Mouse (Mus musculus) adipocyte (in vitro differentiated cells): ENCODE data around the gene Samhd1.

ENCODE experiments used
- DNase-seq: peaks from one replicate; pipeline ENCODE4 v3.0.0-alpha.2; 2016; ENCODE audit warnings: low spot score

The Samhd1 gene

DNA sequence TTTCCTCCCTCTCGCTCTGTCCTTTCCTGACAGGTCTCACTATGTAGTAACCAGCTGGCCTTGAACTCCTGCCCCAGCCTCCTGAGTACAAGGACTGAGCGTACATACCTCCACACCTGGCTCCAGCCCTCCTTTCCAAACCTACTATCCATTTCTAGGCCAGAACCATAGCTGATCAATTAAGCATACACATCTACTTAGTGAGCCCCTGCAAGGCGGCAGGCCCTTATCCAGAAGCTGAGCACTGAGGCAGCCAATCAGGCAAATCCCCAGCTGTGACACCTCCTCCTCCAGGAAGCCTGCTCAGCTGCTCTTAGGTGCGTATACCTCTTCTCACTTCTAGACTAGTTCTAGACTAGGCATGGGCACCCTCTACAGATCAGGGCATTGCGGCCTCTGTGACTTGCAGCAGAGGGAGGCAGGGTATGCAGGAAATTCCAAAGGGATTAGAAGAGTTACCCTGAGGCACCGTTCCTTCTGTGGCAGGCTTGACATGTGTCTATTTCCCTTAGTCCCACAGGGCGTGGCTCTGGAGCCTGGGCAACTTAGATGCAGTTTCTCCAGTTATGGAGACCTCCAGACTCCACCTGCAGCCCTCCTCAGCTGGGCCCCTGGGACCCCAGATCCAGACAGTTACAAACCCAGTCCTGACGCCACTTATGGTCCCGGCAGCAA lies 62.6 kb downstream of the Samhd1 start:
- DNase-seq = no peak

DNA sequence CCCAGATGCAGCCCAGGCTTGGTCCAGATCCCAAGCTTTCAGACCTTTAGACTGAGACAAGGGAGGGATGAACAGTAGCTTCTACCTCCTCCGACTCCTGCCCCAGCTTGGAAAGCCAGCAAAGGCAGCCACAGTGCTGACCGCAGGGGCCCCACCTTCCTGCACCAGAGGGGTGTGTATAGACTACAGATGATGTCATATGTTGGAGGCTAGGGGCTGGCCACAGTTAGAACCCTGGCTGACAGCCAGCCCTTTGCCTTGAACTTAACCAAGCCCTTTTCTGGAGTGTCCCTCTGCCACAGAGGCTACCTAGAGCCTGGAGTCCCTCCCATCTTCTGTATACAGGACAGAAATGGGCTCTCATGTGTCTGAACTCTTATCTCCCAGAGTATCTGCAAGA lies 63.5 kb downstream of the Samhd1 start:
- peak; percentile 73 for DNase-seq

DNA sequence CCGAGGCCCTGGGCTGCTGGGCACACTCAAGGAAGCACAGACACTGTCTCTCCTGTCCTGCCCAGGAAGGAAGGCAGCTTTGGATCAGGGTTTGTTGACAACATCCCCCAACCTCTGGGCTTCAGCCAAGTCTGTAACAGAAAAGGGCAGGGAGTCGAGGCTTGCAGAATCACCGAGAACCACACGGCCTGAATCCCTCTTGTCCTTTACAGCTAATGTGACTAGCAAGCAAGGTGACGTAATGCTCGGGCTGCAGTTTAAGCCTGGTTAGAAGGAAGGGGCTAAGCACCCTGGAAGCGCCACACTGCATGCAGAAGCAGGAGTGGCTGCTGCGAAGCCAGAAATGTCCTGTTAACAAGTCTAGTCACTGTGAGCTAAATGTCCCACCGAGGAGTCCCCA lies 64.7 kb downstream of the Samhd1 start:
- peak; percentile 89 for DNase-seq

DNA sequence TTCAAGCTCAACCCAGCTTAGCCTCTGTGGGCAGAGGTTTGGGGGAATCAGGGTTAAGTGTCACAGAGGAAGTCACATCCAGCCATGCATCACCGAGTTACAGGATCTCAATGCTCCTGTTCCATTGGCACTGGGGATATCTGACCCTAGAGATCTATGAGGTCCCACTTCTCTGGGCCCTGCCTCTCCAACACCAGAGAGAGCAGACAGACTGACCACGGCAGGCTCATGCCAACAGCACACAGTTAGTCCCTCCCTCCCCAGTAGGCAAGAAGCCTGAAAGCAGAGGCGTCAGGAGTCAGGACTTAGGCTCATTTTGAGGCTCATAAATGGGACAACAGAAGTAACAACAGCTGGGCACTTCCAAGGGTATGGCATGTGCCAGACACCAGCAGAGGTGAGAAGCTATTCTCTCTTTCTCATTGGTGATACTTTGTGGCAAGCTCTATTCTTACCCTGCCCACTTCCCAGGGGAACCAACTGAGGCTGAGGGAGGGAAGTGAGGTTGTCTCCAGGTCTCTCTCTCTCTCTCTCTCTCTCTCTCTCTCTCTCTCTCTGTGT lies 65.2 kb downstream of the Samhd1 start:
- DNase-seq = peak; percentile 86

DNA sequence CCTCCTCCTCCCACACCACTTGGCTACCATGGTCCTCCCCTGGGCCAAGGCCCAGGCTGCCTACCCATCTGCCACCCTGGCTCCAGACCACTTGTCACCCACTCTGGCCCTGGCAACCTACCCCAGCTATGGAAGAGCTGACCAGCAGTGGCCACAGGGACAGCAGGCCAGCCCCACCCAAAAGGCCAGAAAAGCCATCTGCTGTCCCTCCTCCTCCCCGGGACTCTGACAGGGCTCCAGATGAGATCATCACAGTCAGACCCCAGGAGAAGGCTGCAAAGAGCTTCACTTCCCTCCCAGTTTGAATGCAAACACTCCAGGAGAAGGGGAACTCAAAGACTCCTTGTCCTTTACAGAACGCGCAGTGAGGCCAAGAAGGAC lies 65.7 kb downstream of the Samhd1 start:
- DNase-seq = no peak

DNA sequence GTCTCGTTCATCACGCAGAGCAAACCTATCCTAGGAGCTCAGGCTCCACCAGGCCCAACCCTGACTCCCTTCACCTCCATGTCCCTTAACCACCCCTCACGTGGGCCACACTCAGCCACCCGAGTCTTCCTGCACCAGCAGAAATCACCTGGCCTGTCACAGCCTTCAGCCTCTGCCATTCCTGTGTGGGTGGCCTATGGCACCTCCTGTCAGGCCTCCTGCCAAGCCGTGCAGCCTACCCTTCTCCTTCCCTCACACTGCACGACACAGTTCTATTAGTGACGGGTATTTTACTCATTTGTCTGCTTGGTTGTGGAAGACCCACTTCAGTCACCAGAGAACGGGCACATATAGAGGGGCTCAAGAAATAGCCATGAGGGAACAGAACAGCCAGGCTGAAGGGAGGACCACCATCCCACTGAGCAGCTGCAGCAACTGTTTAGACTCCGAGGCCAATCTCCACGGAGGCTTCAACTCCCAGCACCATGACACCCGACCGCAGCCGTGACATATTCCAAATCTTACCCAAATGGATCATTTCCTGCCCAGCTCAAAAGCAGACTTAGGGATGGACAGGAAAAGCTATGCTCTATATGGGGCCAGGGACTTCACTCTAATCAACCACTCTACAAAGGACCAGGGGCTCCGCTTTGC lies 66.2 kb downstream of the Samhd1 start:
- no peak for DNase-seq

DNA sequence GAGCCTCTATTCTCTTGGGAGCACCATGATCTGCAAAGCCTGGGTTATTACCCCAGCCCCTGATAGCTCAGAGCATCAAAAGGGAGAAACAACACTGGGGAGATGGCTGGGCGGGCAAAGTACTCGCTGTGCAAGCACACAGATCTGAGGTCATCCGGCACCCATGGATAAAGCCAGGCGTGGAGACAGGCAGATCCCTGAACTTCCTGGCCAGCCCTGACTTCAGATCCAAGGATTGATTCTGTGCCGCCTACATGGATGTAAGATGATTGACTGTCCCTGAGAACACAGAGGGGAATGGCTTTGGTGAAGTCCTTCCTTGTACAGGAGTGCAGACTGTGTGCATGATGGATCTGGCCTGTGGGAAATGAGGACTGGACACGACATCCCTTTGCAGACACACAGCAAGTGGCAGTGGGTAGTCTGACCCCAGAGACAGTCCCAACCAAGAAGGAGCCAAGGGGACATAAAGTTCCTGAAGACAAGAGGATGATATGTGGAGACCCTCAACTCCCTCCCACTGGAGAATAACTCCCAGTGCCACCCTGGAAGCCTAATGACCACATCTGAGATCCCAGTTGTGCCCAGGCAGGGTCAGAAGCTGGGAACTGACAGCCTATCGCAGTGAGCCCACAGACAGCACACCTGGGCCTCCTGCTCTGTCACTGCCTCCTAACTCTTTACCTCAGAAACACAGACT lies 68.2 kb downstream of the Samhd1 start:
- DNase-seq = no peak

DNA sequence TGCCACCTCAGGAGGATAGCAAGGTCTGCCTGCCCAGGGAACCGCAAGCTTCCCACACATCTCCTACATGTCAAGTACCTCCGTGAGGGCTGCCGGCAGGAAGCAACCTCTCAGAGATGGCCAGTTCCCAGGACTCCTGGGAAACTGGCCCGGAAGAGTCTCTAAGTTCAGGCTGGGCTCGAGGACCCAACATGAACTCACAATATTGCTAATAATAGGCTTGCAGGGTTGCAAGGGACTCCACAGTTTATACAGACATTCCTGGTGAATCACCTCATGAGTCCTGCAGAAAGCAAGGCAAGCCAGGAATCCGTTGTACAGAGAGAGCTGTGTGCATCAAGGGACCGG lies 69.2 kb downstream of the Samhd1 start:
- peak; percentile 52 for DNase-seq

DNA sequence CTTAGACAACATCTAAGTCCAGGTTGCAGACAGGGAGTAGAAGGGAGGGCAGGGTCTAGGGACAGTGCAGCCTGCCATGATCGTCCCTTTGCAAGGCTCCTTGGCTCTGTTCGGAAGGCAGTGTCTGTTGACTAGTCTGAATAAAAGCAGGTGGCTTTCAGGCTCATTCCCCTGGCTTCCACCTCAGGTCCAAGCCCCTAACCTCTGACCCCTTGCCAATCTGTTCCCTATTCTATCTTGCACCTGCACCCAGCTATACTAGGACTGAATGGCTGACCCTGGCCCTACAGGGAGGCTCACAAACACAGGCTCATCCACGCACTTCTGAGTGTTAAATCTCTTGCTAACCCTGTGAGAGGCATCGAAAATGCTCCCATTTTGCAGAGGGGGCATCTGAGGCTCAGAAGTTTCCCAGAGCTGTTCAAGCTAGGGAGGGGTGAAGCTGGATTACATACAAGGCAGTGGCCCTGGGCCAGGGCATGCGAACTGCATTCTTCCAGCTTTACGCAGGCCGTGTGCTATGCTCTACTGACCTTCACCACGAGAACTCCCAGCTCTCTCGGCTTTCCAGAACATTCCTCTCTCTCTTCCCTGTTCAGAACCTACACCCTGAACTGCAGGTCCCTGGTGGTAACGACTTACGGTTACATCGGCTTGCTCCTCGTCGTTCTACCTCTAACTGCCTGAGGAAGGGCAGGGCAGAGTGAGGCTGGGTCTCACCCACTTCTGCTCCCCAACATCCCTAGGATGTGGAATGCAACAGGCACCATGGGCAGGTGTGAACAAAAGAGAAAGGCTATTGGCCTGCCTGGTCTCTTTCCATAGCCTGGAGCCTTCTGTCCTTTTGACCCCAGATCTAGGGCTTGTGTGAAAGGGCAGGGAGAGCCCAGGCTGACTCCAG lies 69.8 kb downstream of the Samhd1 start:
- no peak for DNase-seq

DNA sequence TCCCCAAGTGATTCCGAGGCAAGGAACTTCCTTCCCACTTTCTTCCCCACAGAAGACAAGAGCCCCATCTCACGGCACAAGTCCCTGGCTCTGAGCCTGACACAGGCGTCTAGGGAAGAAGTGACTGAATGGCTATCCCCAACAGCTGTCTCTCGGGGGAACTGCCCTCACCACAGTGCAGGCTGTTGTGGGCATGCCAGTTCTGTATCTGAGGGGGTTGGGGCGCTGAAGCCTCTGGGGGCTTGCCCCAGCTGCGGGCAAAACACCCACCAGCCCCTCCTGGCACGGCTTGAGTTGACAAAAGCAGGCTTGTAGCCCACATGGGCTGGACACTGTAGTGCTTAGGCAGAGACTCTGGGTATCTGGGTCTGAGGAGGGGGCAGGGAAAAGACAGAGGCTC lies 70.9 kb downstream of the Samhd1 start:
- no peak for DNase-seq

DNA sequence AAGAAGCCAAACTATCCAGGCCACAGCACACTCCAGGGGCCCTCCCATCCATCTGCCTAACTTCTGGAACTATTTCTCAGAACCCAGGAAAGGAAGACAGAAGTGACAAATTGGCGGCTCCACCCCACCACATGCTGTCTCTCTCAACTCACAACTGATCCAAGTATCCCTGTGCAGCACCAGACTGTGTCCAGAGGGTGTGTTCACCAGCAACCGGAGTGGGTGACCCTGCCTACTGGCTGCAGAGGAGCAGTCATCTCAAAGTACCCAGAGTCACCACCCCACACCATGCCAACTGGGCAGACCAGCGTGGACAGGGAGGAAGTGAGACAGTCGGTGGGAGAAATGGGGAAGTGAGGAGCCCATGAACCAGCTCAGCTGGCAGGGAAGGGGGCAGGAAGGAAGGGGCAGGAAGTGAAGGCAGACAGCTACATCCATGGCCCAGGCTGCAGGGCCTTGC lies 71.8 kb downstream of the Samhd1 start:
- no peak for DNase-seq

DNA sequence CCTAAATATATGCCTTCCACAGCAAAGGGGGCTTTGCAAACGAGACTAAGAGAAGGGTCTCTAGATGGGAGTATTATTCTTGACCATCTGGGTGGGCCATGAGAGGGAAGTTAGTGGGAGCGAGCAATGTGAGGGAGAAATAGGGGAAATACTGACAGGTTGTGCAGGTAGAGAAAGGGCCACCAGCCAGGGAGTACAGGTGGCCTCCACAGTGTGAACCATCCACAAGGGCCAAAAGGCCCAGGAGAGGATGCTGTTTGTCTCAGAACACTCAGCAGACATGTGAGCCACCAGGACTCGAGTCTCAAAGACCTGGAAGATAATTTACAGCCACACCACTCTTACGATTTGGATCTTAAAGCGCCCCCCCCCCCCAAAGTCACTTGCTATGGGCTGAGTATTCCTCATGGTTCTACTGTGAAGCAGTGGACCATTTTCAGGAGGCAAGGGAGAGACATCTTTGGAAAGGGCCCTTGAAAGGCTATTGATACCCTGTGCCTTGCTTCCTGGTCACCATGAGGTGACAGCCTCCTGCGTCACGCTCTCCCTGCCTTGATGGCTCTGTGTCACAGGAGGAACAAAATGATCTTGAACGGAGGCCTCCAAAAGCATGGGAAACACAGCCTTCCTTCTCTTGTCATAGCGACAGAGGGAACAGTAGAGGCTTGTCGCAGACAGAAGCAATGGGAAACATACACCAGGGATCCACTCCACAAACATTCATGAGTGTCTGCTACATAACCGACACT lies 74.3 kb downstream of the Samhd1 start:
- no peak for DNase-seq

DNA sequence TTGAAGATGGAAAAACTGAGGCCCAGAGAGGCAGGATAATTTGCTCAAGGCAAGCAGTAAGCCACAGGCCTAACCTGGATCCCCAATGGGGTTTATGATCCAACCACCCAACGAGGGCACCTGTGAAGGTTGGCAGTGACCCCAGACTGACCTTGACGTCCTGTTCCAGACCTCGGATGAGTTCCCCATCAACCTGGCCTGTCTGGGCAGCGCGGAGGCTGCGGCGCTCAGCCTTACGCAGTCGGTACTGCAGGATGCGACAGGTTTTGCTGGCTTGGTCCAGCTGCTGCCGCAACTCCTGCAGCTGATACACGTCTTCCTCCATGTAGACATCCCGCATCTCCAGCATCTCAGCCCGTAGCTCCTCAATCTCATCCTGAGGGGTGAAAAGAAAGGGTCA lies 75.0 kb downstream of the Samhd1 start:
- DNase-seq = no peak

DNA sequence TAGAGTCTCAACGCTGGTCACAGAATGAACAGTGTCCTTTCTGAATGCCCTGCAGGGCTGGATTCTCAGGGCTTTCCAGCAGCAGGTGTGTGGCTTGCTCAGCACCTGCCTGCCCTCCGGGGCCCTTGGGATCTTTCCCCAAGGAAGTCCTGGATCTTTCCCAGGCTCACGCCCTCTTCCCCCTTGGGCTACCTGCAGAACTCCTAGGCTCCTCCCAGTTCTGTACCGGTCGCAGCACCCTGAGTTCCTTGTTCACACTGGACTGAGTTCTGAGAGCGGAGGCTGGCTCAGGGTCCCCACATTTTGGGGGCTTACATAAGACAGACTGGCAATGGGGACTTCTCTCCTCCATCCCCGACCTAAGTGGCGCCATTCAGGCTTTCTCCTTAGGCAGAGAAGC lies 75.9 kb downstream of the Samhd1 start:
- no peak for DNase-seq

DNA sequence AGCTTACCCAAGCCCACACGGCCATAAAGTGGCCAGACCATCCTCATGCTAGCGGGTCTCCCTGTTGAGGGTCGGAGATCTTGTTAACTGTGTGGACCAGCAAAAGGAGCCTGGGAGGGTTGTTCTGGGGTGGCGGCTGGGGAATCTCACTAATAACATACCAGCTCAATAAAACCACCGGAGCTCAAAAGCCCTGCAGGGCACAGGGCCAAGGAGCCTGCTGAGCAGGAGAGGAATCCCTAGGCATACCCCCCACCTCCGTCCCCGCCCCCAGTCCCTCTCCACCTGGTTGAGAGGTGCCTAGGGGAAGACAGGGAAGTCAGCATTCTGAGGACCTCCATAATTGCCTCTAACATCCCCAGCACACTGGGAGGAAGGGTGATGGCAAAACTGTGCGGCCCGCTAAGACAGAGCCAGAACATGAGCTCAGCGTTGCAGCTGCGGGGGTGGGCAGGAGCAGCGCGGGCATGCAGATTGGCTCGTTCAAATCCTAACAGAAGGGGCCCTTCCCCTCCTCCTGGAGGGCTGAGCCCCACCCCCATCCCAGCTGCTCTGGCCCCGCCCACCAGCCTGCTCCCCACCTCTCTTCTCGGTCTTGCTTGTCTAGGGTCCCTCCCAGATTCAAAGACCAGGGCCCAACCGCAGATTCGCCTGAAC lies 76.6 kb downstream of the Samhd1 start:
- no peak for DNase-seq

DNA sequence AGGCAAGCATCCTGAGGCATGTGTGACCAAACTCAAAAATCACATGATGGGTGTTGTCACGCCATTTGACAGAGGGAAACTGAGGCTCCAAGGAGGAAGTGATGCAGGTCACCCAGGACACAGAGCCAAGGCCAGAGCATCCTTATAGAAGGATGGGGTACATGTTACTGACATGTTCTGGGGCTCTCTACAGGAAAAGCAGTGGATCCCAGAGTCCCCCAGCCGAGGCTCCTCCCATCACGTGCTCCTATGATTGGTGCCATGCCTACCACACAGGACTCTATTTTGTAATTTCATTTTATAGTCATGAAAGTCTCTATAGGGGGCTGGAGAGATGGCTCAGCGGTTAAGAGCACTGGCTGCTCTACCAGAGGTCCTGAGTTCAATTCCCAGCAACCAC lies 77.3 kb downstream of the Samhd1 start:
- DNase-seq = no peak

DNA sequence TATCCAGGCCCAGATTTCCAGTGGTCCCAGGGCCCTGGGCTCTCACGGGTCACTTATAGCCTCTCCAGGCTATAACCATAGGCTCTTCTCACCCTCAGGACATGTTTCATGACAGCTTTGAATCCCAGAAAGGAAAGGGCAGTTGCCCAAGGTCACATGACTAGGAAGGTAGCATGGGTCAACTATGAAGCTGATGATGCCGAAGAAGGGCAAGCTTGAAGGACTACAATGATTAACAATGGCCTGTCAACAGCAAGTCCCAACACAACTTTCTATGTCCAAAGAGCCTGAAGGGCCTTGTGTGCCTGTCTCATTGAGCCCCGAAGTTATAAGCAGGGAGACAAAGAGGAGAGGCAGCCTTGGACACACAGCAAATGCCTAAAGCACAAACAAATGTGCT lies 77.9 kb downstream of the Samhd1 start:
- no peak for DNase-seq

DNA sequence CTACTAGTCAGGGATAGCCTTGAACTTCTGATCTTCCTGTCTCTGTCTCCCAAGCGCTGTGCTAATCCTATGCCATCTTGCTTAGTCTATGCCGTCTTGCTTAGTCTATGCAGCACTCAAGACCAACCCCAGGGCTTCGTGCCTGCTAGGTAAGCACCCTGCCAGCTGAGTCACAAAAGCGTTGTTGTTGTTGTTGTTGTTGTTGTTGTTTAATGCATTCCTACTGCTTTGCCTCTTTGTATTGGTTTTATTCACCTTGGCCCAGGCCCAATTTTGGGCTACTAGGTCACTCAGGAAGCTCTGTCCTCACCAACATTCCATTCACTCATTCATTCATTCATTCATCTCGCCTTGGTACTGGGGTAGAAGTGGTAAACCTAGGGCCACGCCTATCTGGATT lies 79.3 kb downstream of the Samhd1 start:
- DNase-seq = no peak

DNA sequence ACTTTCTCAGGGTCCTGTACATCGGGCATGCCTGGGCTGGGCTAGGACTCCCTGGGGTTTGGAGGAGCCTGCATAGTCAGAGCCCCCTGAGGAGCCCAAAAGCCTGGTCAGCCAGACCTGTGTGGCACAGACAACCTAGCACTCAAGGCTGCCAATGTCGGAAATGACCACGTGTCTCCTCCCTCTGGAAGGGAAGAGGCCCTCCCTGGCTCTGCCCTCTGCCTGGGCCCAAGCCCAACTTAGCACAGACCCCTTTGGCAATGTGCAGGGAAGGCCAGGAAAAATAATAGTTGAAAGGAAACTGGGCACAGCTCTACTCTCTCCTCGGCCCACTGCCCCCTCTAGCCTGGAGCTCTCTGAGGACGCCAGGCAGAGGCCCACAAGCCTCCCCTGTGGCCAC lies 80.2 kb downstream of the Samhd1 start:
- DNase-seq = peak; percentile 68

DNA sequence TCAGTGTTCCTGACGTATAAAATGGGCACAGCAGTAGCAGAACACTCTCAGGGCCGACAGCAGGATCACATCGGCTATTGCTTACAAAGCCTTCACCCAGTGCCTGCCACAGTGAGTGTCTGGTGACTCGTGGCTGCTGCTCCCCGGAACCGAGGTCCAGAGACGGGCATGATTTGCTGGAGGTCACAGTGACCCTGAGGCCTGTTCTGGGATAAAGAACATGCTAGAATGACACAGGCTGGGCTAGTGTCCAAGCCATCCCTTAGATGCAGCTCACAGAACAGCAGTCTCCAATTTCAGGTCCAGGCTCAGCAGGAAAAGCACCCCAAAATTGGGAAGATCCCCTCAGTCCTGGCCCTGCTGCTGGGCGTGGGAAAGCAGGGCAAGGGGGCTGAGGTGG lies 80.8 kb downstream of the Samhd1 start:
- no peak for DNase-seq

DNA sequence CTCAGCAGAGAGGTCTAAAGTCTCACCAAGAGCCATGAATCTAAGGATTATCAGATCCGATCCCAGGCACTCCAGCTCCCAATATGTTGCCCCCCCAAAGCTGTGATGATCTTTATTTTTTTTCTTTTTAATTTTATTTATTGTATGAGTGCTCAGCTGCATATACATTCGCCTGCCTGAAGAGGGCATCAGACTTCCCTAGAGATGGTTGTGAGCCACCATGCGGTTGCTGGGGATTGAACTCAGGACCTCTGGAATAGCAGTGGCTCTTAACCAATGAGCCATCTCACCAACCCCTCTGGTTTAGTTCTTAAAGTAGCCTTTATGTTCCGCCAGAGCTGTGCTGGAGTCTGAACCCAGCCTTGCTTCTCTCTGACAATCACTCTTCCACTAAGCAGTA lies 81.3 kb downstream of the Samhd1 start:
- no peak for DNase-seq
